Mouse (Mus musculus) midbrain, embryonic 16.5 days (tissue): ENCODE data around the gene Gramd1a. TPM values are rescaled to one million over a fixed set of nuclear protein-coding genes. Genes with fewer than 3 reads are reported as not detected.

ENCODE experiments used
- ATAC-seq: fragments of 200-750 bp; cut with Nextera tagmentation; 2 replicates; pipeline ENCODE4 v1.8.0; 2017; ENCODE audit warnings: moderate TSS enrichment
- H3K27ac ChIP-seq: fragments of 300-500 bp; sonication (generic); 2 replicates; pipeline ENCODE4 v1.5.1; 2014; ENCODE audit warnings: mild to moderate bottlenecking, low read length, mixed read lengths
- H3K27me3 ChIP-seq: fragments of 300-500 bp; sonication (generic); 2 replicates; pipeline ENCODE4 v1.6.1; 2014; ENCODE audit warnings: low read depth, low read length, mixed read lengths; ENCODE audit not compliant: control insufficient read depth, insufficient read depth
- H3K36me3 ChIP-seq: fragments of 300-500 bp; sonication (generic); 2 replicates; pipeline ENCODE4 v1.6.1; 2014; ENCODE audit warnings: mild to moderate bottlenecking, low read length, moderate library complexity, mixed read lengths; ENCODE audit not compliant: control insufficient read depth, insufficient read depth
- H3K4me1 ChIP-seq: fragments of 300-500 bp; sonication (generic); 2 replicates; pipeline ENCODE4 v1.6.1; 2014; ENCODE audit warnings: mild to moderate bottlenecking, low read length, mixed read lengths; ENCODE audit not compliant: control insufficient read depth, insufficient read depth
- H3K4me2 ChIP-seq: fragments of 300-500 bp; sonication (generic); 2 replicates; pipeline ENCODE4 v1.6.1; 2014; ENCODE audit warnings: mild to moderate bottlenecking, low read length, mixed read lengths
- H3K4me3 ChIP-seq: fragments of 300-500 bp; sonication (generic); 2 replicates; pipeline ENCODE4 v1.5.1; 2014; ENCODE audit warnings: low read depth, mild to moderate bottlenecking, low read length, moderate library complexity, mixed read lengths
- H3K9ac ChIP-seq: fragments of 300-500 bp; sonication (generic); 2 replicates; pipeline ENCODE4 v1.6.1; 2014; ENCODE audit warnings: low read depth, low read length, mixed read lengths
- H3K9me3 ChIP-seq: fragments of 300-500 bp; sonication (generic); replicated peaks from 2 replicates; pipeline ENCODE4 v1.6.1; 2014; ENCODE audit warnings: mild to moderate bottlenecking, low read length, mixed read lengths; ENCODE audit not compliant: control insufficient read depth, poor library complexity, severe bottlenecking
- WGBS: fragments of 180-500 bp; shearing (Covaris S2); extraction: QIAGEN DNeasy Blood & Tissue Kit; methylation state at CpG from one replicate; pipeline ENCODE4 v1.1.7; 2014; 5-methylcytosine and 5-hydroxymethylcytosine counted together
- polyA plus RNA-seq: library from polyadenylated mRNA; unstranded; fragments of >200 nt; fragmentation: Nextera tagmentation; extraction: Ambion mirVana; gene quantifications from 2 replicates; pipeline ENCODE4 v1.2.1, GENCODE M21; 2015

The Gramd1a gene
- polyA plus RNA-seq, 1 experiment from 2014 or later: 239 TPM

- no peak for ATAC-seq
- H3K4me3 ChIP-seq: no peak overlapping the region
- H3K27me3 ChIP-seq: no peaks in the 10 kb centered on the region
- no peaks in the 10 kb centered on the region for H3K9me3 ChIP-seq
- H3K27ac ChIP-seq: no peak overlapping the region
- H3K9ac ChIP-seq: no peak overlapping the region
- no peaks in the 10 kb centered on the region for H3K36me3 ChIP-seq
- 57% methylated on average over 14 of the region's 14 CpGs for WGBS
- H3K4me1 ChIP-seq: no peaks in the 10 kb centered on the region
- H3K4me2 ChIP-seq: no peak overlapping the region
These were observed 72.7 kb downstream of the Gramd1a start for GRCm38 (mm10) chr7:31082831-31083588.

- Histone ChIP-seq H3K27me3 (no peaks in the 10 kb centered on the region), H3K4me2 (no peak overlapping the region), H3K9me3 (no peaks in the 10 kb centered on the region), H3K36me3 (no peaks in the 10 kb centered on the region), H3K27ac (no peak overlapping the region), H3K4me3 (no peak overlapping the region), H3K4me1 (no peaks in the 10 kb centered on the region), H3K9ac (no peak overlapping the region)
- ATAC-seq: no peak
These were observed 73.6 kb downstream of the Gramd1a start for GRCm38 (mm10) chr7:31082106-31082505.

GRCm38 (mm10) chr7:31081106-31081505 lies 74.6 kb downstream of the Gramd1a start:
- H3K9ac ChIP-seq: no peak overlapping the region
- ATAC-seq: no peak
- H3K4me1 ChIP-seq: no peaks in the 10 kb centered on the region
- H3K36me3 ChIP-seq: no peaks in the 10 kb centered on the region
- no peak overlapping the region for H3K4me2 ChIP-seq
- 38% methylated on average over 1 of the region's 1 CpGs for WGBS
- no peak overlapping the region for H3K27ac ChIP-seq
- no peaks in the 10 kb centered on the region for H3K9me3 ChIP-seq
- no peaks in the 10 kb centered on the region for H3K27me3 ChIP-seq
- H3K4me3 ChIP-seq: no peak overlapping the region

- Histone ChIP-seq H3K9me3 (no peaks in the 10 kb centered on the region), H3K27me3 (no peaks in the 10 kb centered on the region), H3K4me1 (no peaks in the 10 kb centered on the region), H3K27ac (no peak overlapping the region), H3K9ac (no peak overlapping the region), H3K36me3 (no peaks in the 10 kb centered on the region), H3K4me2 (no peak overlapping the region), H3K4me3 (no peak overlapping the region)
- 31% methylated on average over 3 of the region's 3 CpGs for WGBS
- no peak for ATAC-seq
These were observed 75.1 kb downstream of the Gramd1a start for GRCm38 (mm10) chr7:31080611-31081010.

Other genes starting within 250 kb of the Gramd1a start
- 4.5 and 4.7 TPM in 2 replicates for gene Mag, start 241.0 kb downstream of the Gramd1a start, polyA plus RNA-seq
- not detected in 2 replicates for gene Hamp2, start 231.2 kb downstream of the Gramd1a start, polyA plus RNA-seq
- not detected in 2 replicates for gene Hamp, start 211.9 kb downstream of the Gramd1a start, polyA plus RNA-seq
- 28.6 and 29.6 TPM in 2 replicates for gene Usf2, start 199.1 kb downstream of the Gramd1a start, polyA plus RNA-seq
- gene Lsr, start 182.4 kb downstream of the Gramd1a start, polyA plus RNA-seq: 16.7 and 19.0 TPM in 2 replicates
- gene Fam187b, start 182.1 kb downstream of the Gramd1a start, polyA plus RNA-seq: 0.60 and 0.84 TPM in 2 replicates
- gene Fxyd5, start 113.4 kb downstream of the Gramd1a start, polyA plus RNA-seq: 19.0 and 24.4 TPM in 2 replicates
- gene Fxyd7, start 104.4 kb downstream of the Gramd1a start, polyA plus RNA-seq: 188 and 270 TPM in 2 replicates
- 11.2 and 17.3 TPM in 2 replicates for gene Fxyd1, start 98.7 kb downstream of the Gramd1a start, polyA plus RNA-seq
- 0.15 and 0.35 TPM in 2 replicates for gene Lgi4, start 96.6 kb downstream of the Gramd1a start, polyA plus RNA-seq
- not detected in 2 replicates for gene Fxyd3, start 79.2 kb downstream of the Gramd1a start, polyA plus RNA-seq
- 0.21 TPM in 1 of 2 replicates, not detected in the other for gene Hpn, start 40.6 kb downstream of the Gramd1a start, polyA plus RNA-seq
- 7.4 and 12.2 TPM in 2 replicates for gene Scn1b, start 28.9 kb downstream of the Gramd1a start, polyA plus RNA-seq
- not detected in 2 replicates for gene Scgb2b2, start 134.6 kb upstream of the Gramd1a start, polyA plus RNA-seq
- gene Scgb1b2, start 135.9 kb upstream of the Gramd1a start, polyA plus RNA-seq: not detected in 2 replicates
- not detected in 2 replicates for gene Scgb2b3, start 206.2 kb upstream of the Gramd1a start, polyA plus RNA-seq
- not detected in 2 replicates for gene Scgb1b3, start 219.7 kb upstream of the Gramd1a start, polyA plus RNA-seq